Mouse (Mus musculus) B cell, adult 2 months (primary cell): ENCODE measurements around the gene Gm10974.

Experiments used
- DNase-seq, 2 experiments: peaks; one replicate each; pipeline ENCODE4 v3.0.0; 2022

The Gm10974 gene

DNA sequence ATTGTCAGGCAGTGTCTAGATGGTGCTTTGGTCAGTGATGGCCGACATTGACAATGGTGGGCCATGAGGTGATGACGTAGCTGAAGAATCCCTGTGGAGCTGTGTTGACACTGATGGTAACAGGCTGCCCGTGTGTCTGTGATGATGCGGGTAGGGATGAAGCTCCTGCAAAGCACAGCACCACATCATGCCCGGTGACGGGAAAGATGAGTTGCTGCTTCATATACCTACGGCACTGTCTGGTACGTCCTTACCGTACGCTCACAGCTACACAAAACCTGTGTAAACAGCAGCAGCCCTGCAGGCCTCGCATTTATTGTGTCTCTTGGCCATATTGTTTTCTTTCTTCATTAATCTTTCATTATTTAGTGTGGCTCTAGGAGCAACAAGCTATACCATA is 1.2 kb upstream of the Gm10974 start:
- no peak for DNase-seq

DNA sequence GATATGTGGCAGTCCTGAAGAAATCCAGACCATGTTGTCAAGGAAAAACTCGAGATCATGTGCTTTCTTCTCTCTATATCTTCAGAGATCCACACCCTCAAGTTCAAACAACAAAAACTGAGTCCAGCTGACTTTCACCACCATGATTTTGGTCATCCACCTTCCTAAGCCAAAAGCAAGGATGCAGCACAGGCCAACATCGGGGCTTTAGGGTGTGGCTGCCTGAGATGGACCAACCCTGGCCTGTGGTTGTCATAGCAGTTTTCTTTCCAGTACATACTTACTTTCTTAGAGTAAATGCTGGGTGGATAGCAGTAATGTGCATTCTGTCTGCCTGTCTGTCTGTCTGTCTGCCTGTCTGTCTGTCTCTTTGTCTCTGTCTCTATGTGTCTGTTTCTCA is 294 bp upstream of the Gm10974 start:
- no peak for DNase-seq

DNA sequence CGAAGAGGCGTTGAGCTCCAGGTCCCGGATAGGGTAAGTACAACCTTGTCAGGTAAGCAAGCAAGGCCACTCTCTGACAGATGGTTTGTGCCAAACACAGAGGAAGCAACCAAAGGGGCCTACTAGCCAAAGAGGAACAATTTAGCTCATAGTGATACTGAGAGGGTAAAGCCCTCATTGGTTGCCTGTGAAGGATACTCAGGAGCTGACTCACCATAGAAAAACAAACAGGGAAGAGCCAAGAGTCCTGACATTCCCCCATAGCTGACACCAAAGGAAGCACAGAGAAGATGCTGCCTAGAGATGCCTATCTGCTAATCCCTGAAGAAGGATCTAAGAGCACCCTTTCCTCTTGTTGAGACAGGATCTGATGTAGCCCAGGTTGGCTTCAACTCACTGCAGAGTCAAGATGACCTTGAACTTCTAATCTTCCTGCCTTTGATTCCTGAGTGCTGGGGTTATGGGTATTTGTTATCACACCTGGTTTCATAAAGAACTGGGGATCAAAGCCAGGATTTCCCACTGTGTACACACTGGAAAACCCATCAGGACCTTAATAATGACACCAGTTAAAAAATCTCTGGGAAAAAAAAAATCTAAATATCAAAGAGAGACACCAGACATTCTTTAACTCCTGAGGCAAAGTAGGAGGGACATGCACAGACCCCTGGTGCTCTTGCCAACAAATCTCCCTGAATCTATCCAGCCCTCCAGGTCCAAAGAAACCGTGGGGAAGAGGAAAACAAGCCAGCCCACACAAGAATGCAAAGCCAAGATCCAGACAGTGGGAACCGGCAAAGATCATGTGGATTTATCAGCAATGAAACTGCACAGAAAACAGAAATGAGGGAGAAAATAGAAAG is 3.6 kb downstream of the Gm10974 start:
- no peak for DNase-seq

DNA sequence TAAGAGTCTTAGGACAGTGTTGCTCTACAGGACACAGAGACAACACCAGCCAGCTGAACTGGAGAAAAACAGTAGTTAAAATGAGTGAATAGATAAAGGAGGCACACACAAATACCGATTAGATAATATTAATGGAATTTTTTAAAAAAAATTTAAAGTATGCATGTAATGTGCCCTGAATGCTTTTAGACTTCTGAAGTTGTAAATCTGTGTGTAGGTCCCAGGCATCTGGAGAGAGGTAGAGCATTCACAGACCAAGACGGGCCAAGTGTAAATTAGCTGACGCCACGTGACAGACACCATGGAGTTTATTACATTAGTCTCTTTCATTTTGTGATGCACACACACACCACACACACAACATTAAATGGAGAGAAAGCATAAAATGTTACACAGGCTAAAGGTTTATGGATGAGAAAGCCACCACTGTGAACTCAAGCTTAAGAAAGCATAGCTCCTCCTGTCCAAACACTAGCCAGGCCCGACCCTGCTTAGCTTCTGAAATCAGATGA is 4.3 kb downstream of the Gm10974 start:
- no peak for DNase-seq

DNA sequence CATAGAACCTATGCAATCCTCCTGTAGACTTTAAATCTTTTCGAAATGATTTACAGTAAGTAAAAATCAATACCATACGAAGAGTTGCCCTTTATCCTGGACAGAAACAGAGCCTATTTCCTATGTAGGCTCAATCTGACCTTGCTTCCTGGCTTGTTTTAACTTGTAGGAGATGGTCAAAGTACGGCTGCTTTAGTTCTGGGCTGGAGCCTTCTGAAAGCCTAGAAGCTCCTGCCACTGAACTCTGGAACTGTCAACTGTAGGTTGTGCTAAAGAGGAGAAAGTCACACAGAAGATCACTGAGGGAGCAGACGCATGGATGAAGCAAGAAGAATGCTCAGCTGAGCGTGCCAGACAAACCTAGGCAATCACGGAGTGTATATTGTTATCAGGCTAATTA is 5.3 kb downstream of the Gm10974 start:
- DNase-seq: no peak

DNA sequence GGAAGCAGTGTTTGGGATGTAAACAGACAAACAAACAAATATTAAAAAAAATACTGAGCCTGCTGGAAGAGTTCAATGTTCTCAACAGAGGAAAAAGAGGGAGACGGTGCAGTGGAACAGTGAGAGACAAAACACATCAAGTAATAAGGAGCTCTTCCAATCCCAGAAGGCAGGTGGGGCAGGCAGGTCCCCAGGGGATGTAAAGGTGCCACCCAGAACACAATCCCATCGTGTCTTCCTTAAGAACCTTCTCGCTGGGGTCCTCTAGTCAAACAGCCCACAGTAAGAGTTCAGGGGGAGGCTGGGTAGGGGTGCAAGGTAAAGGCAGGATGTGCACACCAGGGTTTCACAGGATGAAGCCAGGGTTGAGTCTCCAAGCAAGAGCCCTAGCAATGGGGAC is 7.7 kb downstream of the Gm10974 start:
- DNase-seq: no peak

DNA sequence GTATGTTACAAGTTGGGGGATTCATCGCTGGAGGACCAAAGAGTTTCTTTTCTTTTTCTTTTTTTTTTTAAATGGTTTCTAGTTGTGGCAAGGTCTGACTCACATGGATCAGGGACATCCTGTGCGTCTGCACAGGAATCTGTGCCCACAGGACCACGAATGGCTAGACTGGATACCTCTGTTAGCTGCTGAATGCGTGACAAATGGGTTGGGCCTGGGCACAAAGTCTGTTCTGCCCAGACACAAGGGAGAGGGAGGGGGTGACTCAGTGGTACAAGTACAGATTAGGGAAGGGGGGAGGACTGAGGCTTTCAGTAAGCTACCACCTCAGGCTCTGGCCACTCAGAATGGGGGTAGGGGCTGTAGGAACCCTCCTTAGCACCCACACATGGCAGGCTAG is 10.0 kb downstream of the Gm10974 start:
- DNase-seq: no peak

DNA sequence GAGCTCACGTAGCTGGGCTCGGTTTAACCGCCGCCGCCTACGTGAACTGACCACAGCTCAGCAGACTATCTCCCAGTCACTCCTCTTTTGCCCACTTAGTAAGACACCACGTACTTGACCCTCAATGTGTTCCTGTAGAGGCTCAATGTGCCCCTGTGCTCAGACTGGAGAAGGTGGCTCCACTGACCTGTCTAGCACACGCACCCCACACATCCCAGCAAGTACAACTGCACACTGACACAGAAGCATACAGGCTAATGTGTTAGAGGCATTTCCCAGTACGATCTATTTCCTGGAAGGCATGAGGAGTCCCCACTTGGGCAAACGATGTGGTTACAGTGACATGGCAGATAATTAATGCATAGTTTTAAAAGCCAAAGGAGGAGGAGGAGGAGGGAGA is 10.9 kb downstream of the Gm10974 start:
- DNase-seq: no peak

DNA sequence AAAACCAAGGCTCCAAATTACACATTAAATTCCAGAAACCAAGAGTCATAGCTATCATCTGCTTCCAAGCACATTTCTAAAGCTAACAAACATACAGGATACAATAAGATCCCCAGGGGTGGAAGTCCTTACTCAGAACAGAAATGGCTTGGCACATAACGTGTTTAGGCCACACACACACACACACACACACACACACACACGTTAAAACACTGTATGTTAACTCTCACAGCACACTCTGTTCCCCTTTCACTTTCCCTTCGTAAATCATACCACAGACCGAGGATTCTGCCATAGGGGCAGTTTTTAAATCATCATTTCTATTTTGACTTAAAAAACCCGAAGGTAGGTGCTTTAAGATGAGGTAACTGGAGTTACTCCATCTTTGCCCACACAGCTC is 18.5 kb downstream of the Gm10974 start:
- peak; percentile 62 to 63 for DNase-seq

DNA sequence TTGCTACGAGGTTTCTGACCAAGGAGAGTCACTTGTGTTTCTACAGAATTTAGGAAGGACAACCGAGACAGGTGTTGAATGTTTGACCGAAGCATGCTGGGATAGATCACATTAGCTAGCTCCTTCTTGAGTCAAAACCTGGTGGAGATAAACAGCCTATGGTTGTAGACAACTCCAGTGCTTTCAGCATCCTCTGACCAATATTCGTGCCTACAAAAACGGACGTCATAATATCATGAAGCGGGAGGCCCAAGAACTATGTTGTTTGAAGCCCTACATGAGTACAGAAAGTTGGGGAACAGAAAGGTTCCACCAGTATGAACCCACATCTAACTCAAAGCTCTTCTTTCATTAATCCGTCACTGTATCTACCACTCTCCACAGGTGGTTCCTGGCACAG is 19.2 kb downstream of the Gm10974 start:
- DNase-seq: peak in 1 of 2 experiments; percentile 8

DNA sequence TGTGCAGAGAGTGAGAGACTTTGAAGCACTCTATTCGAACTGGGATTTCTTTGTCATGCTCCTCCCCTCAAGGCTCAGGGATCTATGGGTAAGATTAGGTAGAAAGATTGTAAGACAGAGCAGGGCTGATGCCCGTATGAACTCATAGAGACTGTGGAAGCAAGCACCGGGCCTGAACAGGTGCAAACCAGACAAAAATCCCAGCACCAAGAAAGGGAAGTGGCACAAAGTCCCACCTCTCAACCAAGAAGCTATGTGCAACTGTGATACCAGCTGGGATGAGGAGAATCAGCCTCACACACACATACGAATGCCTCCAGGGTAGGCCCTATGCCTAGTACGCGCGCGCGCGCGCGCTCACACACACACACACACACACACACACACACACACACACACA is 20.1 kb downstream of the Gm10974 start:
- peak; percentile 39 for DNase-seq

DNA sequence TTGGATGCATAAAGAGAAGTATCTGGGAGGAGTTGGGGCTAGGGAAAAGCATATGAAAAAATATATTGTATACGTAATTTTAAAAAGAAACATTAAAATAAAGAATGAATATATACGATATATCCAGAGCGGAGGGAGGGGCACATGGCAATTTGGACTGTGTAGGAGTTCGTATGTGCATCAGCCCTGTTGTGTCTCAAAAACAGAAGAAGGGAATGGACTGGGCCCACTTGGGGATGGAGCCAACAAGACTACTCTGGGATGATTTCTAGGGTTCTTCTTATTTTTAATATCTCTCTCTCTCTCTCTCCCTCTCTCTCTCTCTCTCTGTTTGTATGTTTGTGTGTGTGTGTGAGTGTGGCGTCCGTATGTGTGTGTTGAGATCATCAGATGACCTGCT is 20.7 kb downstream of the Gm10974 start:
- DNase-seq: no peak

DNA sequence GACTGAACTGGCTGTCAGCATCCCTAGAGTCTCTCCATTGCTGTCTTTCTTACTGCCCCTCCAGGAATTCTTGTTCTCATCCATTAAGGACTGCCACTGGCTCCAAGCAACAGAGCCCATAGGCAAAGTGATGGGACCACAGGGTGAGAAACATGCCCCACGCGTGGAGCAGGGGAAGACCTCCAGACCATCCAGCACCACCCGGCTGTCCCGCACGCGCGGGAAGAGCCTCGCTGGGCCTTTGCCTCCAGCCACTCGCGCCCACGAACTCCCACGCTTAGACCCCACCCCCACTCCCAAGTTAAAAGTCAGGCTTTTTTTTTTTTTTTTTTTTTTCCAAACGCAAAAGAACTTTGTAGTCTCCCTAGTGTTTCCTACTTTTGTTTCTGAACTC is 21.7 kb downstream of the Gm10974 start:
- DNase-seq: peak; percentile 11 to 16

DNA sequence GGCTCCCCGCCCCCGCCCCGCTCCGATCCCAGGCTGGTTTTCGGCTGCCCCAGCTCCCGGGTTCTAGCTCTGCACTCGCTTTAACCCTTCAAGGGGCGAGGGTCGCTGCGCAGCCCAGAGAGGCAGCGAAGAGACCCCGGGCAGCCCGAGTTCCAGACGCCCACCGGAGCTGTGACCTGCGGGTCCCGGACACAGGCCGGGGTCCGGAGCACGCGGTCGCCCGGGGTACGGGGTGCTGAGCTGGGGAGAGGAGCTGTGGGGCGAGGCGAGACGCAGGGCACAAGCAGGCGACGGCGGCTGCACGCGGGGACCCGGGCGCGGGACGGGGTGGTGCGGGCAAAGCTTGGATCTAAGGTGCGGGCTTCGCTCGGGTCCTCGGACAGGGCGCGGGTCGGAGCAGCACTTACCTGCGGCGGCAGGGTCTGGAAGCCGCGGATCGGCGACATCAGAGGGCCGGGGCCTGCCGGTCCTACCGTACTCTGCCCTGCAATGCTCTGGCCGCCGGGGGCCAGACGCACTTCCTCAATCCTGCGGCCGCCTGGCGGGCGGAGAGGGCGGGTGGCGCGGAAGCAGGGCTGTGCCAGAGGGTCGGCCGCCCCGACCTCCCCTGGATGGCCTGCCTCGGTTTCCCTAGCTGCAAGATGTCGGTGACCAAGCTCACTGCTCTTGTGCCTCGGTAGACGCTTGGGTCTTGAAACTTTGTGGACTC is 22.3 kb downstream of the Gm10974 start, which contains the start of gene Lrrk1:
Gene Lrrk1 (minus strand): TSS at position 538 of the 709 bp plus-strand sequence.
- peak; percentile 76 to 78 for DNase-seq

DNA sequence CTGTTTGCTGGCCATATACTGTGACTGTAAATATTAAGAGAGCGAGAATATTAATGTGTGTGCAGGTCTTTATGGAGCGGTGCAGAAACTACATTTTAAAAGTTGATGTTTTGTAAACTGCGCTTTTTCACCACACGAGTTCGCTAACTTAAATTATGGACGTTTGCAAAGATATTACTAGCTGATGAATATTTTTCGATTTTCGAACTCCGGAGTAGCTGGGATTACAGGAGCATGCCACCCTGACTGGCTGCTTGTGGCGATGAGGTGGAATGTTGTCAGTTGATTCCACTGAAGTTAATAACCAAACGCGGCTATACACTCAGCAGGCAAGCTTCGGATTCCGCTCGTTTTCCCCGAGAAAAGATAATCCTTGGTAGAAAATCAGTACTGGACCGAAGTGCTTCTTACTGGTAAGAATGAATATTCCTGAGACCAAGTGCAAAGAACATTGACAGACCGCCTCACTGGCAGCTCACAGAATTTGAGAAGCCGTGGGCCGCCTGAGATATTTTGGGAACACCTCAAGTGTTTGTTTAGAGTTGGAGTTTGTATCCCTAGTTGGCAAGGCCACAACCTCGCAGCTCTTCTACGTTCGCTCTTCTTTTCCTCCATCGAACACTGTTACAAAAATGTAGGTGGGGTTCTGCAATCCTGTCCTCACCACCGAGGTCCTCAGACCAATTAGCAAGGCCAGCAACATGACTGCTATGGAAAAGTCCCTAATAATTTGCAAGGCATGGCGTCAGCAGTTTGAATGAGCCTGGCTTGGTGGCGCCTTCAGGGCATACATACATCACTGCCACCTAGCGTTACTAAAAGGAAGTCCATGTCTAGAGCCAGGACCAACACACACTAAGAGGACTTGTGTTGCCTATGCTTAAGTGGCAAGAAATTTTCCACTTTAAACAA is 23.2 kb downstream of the Gm10974 start:
- peak; percentile 64 to 65 for DNase-seq

DNA sequence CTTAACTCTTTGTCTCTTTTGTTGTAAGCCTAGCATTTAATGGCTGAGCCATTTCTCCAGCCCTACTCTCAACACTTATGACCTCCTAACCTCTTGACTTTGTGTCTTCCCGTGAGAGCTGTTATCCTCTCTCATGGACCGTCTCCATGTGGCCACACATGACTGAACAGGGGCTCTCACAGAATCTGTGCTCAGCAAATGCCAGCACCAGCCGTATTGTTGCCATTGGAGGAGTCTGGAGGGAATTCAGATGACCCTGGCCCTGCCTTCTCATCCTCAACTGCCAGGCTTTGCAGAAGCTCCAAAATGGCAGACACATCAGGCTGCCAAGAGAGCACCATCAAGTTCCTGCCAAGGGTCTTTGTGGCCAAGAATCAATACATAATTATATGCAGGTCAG is 31.6 kb downstream of the Gm10974 start:
- DNase-seq: no peak

DNA sequence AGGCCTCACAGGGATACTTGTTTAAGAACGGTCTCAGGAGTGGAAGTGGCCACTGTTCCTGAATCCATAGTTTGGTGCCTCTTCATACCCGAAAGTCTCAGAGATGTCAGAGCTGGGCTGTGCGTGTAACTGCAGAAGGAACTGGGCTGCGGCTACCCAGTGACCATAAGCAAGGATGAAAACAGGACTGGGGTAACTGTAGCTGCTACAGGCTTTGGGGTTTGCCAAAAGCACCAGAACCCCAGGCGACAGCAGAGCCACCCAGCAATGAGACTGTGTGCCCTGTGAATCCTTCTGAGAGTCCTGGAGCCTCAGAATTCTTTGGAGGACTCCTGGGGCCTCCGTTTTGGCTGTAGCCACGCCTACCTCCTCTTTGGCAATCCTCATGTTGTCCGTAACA is 35.9 kb downstream of the Gm10974 start:
- DNase-seq: no peak

DNA sequence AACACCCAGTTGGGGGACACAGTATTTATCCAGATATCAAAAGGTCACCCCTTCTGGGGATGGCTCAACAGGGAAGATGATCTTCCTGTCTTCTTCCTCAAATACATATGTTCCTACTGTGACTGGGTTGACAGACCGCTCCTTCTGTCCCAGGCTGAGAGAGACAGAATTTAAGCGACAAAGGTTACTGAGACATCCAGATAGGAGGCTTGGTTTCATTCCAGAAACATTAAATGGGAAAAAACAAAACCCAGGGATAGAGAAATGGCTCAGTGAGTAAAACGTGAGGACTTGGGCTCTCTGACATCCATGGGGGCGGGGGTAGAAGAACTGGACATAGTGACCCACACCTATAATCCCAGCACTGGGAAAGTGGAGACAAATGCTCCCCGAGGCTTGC is 37.2 kb downstream of the Gm10974 start:
- no peak for DNase-seq

DNA sequence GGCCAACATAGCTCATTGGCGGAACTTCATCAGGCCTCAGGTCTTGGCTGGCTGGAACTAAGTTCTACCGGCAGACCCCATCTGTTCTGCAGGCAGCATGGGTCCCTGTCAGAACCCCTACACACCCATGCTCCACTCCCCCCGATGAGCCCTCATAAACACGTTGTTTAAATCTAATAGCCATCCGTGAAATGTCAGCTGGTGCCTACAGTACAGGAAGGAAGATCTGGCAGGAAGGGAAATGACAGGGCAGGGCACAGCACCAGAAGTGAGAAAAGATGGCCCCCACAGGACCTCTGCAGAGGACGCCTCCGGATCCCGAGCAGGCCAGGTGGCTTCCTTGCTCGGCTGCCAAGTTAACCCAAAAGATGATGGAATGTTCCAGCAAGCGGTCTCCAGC is 38.4 kb downstream of the Gm10974 start:
- DNase-seq: no peak

DNA sequence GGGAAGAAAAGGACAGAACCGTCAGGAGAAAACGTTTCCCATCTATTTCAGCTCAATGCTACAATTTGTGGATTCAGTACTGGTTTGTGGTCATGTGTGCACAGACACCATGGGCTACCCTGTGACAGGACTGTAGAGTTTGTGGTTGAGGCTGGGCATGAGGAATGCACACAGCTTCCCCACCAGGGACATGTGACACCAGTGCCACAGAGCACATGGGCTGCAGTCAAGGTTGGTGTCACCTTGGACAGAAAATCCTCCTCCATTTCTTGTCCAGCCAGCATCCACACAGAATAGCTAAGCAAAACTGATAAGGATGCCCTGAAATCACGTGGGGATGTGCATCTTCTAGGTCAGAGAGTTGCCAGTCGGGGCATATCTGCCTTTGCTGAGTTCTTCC is 39.1 kb downstream of the Gm10974 start:
- no peak for DNase-seq

DNA sequence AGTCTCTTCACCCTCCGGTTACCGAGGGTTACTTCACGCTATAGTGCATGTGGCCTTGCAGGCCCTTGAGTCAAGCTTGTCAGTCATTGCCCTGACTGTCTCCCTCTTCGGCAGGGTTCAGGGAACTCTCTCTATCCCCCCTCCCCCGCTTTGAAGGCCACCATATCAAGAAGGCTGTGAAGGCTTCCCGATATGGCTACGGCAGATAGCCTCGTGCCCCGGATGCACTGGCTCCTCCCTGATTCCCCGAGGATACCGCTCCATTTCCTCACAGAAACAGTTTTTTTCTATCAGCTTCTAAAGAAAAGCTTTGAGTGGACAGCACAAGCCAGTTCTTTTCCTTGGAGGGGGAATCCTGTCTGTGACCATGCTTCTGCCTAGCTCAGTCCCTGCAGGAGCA is 39.8 kb downstream of the Gm10974 start:
- DNase-seq: no peak

DNA sequence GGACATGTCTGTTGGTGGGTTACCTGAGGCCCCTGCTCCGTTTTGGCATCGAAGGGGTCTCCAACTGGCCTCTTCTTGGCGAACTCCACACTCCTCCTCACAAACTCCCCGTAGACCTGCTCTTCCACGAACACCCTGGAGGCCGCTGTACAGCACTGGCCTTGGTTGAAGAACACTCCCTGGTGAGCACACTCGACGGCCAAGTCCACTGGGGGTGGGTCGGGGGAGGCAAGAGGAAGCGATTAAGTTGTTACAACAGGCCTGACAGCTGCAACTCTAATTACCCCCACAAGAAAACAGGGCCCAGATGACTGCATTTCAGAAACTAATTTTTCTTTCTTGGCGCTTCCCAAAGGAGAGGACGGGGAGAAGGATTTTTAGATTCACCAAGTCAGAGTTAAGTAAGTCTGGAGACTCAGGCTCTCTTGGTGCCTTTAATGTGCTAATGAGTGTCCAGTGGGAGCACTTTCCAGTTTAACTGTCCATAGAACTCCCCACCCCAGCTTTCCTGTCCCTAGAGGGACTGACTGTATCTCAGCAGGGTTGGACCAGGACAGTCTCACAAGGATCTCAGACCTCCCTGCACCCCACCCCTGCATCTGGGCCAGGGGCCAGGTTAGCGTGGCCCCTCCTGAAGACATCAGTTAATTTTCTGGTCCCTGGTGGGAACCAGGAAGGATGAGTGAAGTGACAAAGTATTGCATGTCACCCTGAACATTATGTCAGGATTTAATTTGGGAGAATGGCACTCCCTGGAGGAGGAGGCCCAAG is 40.4 kb downstream of the Gm10974 start:
- no peak for DNase-seq
